Mouse (Mus musculus) ES-E14 (cell line): ENCODE results near the gene Lmf1. TPM values are rescaled to one million over a fixed set of nuclear protein-coding genes. Genes with fewer than 3 reads are reported as not detected.

Experiments used
- DNase-seq: peaks from one replicate; pipeline ENCODE4 v3.0.0-alpha.2; 2013; ENCODE audit warnings: low read depth, low spot score
- H3K27ac ChIP-seq: 2 replicates; pipeline ENCODE4 v1.5.1; 2012; ENCODE audit warnings: low read depth, mild to moderate bottlenecking, low read length, moderate library complexity, mixed read lengths; ENCODE audit not compliant: poor library complexity, insufficient read depth, severe bottlenecking
- H3K36me3 ChIP-seq: 2 replicates; pipeline ENCODE4 v1.6.1; 2012; ENCODE audit warnings: mild to moderate bottlenecking, low read length, moderate library complexity, mixed read lengths; ENCODE audit not compliant: control insufficient read depth, poor library complexity, insufficient read depth, severe bottlenecking
- H3K4me1 ChIP-seq, 2 experiments: fragments of 150-350 bp in 1 of 2; sonication (generic) in 1 of 2; 2 replicates each; pipeline ENCODE4 v1.6.1; 2012; ENCODE audit warnings: low read length in 2 of 2, mild to moderate bottlenecking in 1 of 2, mixed read lengths in 1 of 2; ENCODE audit not compliant: control insufficient read depth in 2 of 2, insufficient read depth in 2 of 2, poor library complexity in 1 of 2
- H3K4me3 ChIP-seq, 2 experiments: fragments of 150-350 bp in 1 of 2; sonication (generic) in 1 of 2; 2 replicates each; pipeline ENCODE4 v1.5.1; 2012; ENCODE audit warnings: low read length in 2 of 2, low read depth in 1 of 2, mild to moderate bottlenecking in 1 of 2, mixed read lengths in 1 of 2; ENCODE audit not compliant: insufficient read depth in 1 of 2, poor library complexity in 1 of 2, severe bottlenecking in 1 of 2
- H3K9ac ChIP-seq: 2 replicates; pipeline ENCODE4 v1.6.1; 2012; ENCODE audit warnings: low read depth, mild to moderate bottlenecking, low read length, mixed read lengths; ENCODE audit not compliant: poor library complexity, insufficient read depth, severe bottlenecking
- H3K9me3 ChIP-seq: fragments of 150-350 bp; sonication (generic); 2 replicates; pipeline ENCODE4 v1.6.1; 2012; ENCODE audit warnings: low read depth, mild to moderate bottlenecking, low read length; ENCODE audit not compliant: control insufficient read depth, insufficient read depth
- CHD2 ChIP-seq: IDR thresholded peaks from 2 replicates; pipeline ENCODE4 v1.6.1; 2014; ENCODE audit warnings: mild to moderate bottlenecking, low read depth, low read length, inconsistent platforms
- HCFC1 ChIP-seq: IDR thresholded peaks from 2 replicates; pipeline ENCODE4 v1.6.1; 2012; ENCODE audit warnings: low read length, inconsistent platforms, borderline replicate concordance; ENCODE audit not compliant: insufficient read depth
- MAFK ChIP-seq: IDR thresholded peaks from 2 replicates; pipeline ENCODE4 v1.6.1; 2014; ENCODE audit warnings: mild to moderate bottlenecking, low read depth, low read length, inconsistent platforms; ENCODE audit not compliant: insufficient read depth
- ZC3H11A ChIP-seq: IDR thresholded peaks from 2 replicates; pipeline ENCODE4 v1.6.1; 2012; ENCODE audit warnings: low read depth, mild to moderate bottlenecking, inconsistent platforms, low read length, borderline replicate concordance
- ZNF384 ChIP-seq: IDR thresholded peaks from 2 replicates; pipeline ENCODE4 v1.6.1; 2012; ENCODE audit warnings: low read depth, low read length, inconsistent platforms
- in situ Hi-C, 2 experiments: fragments of 600-800 bp; cut with MboI; formaldehyde crosslinking; loops; one replicate each; pipeline ENCODE4 v1.15.1; 2025; ENCODE audit warnings: low sequenced_read_pairs in 2 of 2, inconsistent platforms in 1 of 2; ENCODE audit not compliant: unreplicated experiment in 2 of 2
- total RNA-seq: library from RNA; depleted of rRNA; stranded (reverse); fragments of 300-350 nt; gene quantifications from 2 replicates; pipeline ENCODE4 v1.2.3, GENCODE M21; 2012

Lmf1 gene
- total RNA-seq, 1 experiment = 16.6 TPM

- Histone ChIP-seq H3K4me1 (no peaks in the 10 kb centered on the region; a peak in 1 of 4 replicates), H3K9ac (no peak overlapping the region), H3K9me3 (no peaks in the 10 kb centered on the region), H3K36me3 (no peaks in the 10 kb centered on the region), H3K4me3 (no peak overlapping the region), H3K27ac (no peak overlapping the region)
- TF ChIP-seq ZC3H11A = no peak
- TF ChIP-seq MAFK = no peak
- TF ChIP-seq HCFC1 = no peak
- no peak for TF ChIP-seq ZNF384
- no peak for TF ChIP-seq CHD2
- DNase-seq = no peak
- in situ Hi-C loops = no loop called here
Measured at GRCm38 (mm10) chr17:25656826-25657189, 77.9 kb downstream of the Lmf1 start.

DNA sequence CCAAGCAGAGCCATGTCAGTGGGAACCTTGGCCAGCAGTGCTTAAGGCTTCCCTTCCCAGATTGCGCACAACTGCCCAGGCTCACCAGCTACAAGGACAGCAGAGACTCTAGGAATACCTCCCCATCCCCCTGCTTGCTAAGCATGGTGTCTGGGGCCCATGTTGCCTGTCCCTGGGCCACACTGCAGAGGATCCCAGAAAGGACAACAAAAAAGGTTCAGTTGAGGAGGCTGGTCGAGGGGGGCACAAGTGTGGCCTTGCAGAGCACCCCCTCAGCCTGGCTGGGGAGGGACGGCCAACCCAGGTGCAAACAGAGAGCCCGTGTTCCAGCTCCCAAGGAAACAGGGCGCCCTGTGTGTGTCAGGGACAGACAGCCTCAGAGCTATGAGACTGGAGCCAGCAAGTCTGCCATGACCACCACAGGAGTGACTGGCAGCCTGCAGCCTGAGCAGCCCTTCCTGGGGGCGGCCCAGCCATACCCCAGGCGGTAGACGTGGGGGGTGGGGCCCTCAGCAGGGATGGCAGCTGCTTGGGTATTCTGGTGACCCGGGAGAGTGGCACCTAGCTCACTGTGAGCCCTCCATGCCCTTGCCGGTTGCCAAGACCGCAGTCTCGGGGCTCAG is 84.4 kb downstream of the Lmf1 start:
- Histone ChIP-seq H3K4me3 (no peak overlapping the region), H3K36me3 (no peaks in the 10 kb centered on the region), H3K9me3 (no peaks in the 10 kb centered on the region), H3K9ac (no peak overlapping the region), H3K27ac (no peak overlapping the region), H3K4me1 (peaks cover 0 to 8% of the 10 kb centered on the region in 2 experiments; a peak in 2 of 4 replicates)
- in situ Hi-C loops = no loop called here
- DNase-seq = no peak
- TF ChIP-seq CHD2 = no peak
- TF ChIP-seq ZNF384 = no peak
- no peak for TF ChIP-seq HCFC1
- no peak for TF ChIP-seq MAFK
- TF ChIP-seq ZC3H11A = no peak

DNA sequence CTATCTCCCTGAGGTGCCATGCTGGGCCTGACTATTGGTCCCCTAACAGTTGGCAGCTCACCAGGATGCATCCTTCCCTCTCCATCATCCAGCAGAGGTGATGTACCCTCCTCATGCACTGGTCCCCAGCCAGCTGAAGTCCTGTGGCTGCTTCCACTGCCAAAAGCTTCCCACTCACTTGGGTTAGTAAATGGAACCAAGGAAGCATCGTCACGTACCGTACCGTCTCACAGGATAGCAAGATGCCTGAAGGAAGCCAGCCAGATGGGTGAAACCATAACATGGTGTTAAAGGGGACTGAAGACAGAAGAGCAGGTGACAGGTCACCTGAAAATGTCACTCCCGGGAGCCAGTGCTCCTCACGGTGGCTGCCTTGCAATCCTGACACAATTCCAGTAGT is 86.6 kb downstream of the Lmf1 start:
- Histone ChIP-seq H3K9me3 (no peaks in the 10 kb centered on the region), H3K4me3 (no peak overlapping the region), H3K4me1 (peaks cover 0 to 12% of the 10 kb centered on the region in 2 experiments; a peak in 2 of 4 replicates), H3K9ac (no peak overlapping the region), H3K36me3 (no peaks in the 10 kb centered on the region), H3K27ac (no peak overlapping the region)
- no peak for DNase-seq
- TF ChIP-seq MAFK (no peak), ZC3H11A (no peak), HCFC1 (no peak), ZNF384 (no peak)
- in situ Hi-C loops = no loop called here

- TF ChIP-seq ZC3H11A (no peak), ZNF384 (no peak), CHD2 (no peak), MAFK (no peak), HCFC1 (no peak)
- no peak overlapping the region for H3K4me3 ChIP-seq
Measured at GRCm38 (mm10) chr17:25665891-25666290, 87.0 kb downstream of the Lmf1 start.

DNA sequence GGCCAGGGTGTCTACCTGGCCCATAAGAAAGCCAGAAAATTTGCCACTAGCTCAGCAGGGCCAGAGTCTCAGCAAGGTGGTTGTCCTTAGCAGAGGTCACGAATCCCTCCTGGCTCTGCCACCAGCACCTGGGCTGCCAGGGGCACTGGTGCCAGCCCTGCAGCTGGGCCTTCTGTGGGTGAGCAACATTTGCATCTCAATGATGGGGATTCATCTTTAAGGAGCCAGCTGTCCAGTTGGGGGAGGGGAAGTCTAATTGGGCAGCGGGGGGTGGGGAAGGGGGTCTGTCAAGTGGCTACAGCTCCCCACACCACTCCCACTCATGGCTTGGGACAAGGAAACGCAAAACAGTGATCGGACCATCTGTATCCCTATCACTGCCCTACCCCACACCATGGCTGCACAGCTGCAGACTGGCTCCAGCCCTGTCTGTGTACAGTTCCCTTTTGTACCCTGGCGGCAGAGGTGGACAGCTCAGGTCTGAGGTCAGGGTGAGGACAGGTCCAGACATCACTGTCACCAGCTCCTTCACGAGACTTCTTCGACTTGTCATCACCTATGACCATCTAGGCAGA is 89.7 kb downstream of the Lmf1 start:
- in situ Hi-C loops = no loop called here
- Histone ChIP-seq H3K4me3 (no peak overlapping the region), H3K9ac (no peak overlapping the region), H3K9me3 (no peaks in the 10 kb centered on the region), H3K27ac (no peak overlapping the region), H3K4me1 (peaks cover 0 to 7% of the 10 kb centered on the region in 2 experiments; a peak in 1 of 4 replicates), H3K36me3 (no peaks in the 10 kb centered on the region)
- TF ChIP-seq ZC3H11A = no peak
- no peak for TF ChIP-seq ZNF384
- TF ChIP-seq HCFC1 = no peak
- no peak for TF ChIP-seq CHD2
- TF ChIP-seq MAFK = no peak
- no peak for DNase-seq

More at GRCm38 (mm10) chr17:25665891-25666290, 87.0 kb downstream of the Lmf1 start:
- in situ Hi-C loops = no loop called here
- DNase-seq = no peak
- no peak overlapping the region for H3K27ac ChIP-seq
- H3K36me3 ChIP-seq = no peaks in the 10 kb centered on the region
- H3K9me3 ChIP-seq = no peaks in the 10 kb centered on the region
- H3K4me1 ChIP-seq = peaks cover 0 to 12% of the 10 kb centered on the region in 2 experiments; a peak in 2 of 4 replicates
- no peak overlapping the region for H3K9ac ChIP-seq
